Mouse (Mus musculus): ENCODE results near the gene Plcd1. TPM values are rescaled to one million over a fixed set of nuclear protein-coding genes. Genes with fewer than 3 reads are reported as not detected.

The Plcd1 gene
- polyA plus RNA-seq, 1 experiment from 2014 or later: 1.6 TPM

GRCm38 (mm10) chr9:119048182-119048903 lies 45.0 kb downstream of the Plcd1 start:
- Histone ChIP-seq H3K9ac (ENCODE audit: low read depth, low read length) (no peak overlapping the region), H3K4me3 (ENCODE audit: low read depth, low read length) (no peak overlapping the region), H3K4me2 (ENCODE audit: low read depth, low read length) (0 out of 2 replicates have a peak overlapping the region, but pooled peaks have one; percentile 34), H3K36me3 (ENCODE audit: control insufficient read depth, insufficient read depth) (no peaks in the 10 kb centered on the region), H3K9me3 (replicated peaks; ENCODE audit: control insufficient read depth, low read length) (no peaks in the 10 kb centered on the region), H3K27me3 (ENCODE audit: control insufficient read depth, insufficient read depth, low read depth, low read length) (peaks cover 14% of the 10 kb centered on the region), H3K27ac (ENCODE audit: low read length) (no peak overlapping the region), H3K4me1 (ENCODE audit: control insufficient read depth, low read depth, low read length) (peaks cover 20% of the 10 kb centered on the region)
- WGBS (ENCODE audit: insufficient replicate concordance): 40% methylated on average over 11 of the region's 11 CpGs
- ATAC-seq (ENCODE audit: low read depth): peak; percentile 66

GRCm38 (mm10) chr9:119040101-119040775 lies 53.1 kb downstream of the Plcd1 start:
- Histone ChIP-seq H3K27ac (ENCODE audit: low read length) (no peak overlapping the region), H3K4me2 (ENCODE audit: low read depth, low read length) (no peak overlapping the region), H3K4me1 (ENCODE audit: control insufficient read depth, low read depth, low read length) (no peaks in the 10 kb centered on the region), H3K9me3 (replicated peaks; ENCODE audit: control insufficient read depth, low read length) (no peaks in the 10 kb centered on the region), H3K4me3 (ENCODE audit: low read depth, low read length) (no peak overlapping the region), H3K9ac (ENCODE audit: low read depth, low read length) (no peak overlapping the region), H3K27me3 (ENCODE audit: control insufficient read depth, insufficient read depth, low read depth, low read length) (no peaks in the 10 kb centered on the region), H3K36me3 (ENCODE audit: control insufficient read depth, insufficient read depth) (0 out of 2 replicates have a peak, but pooled peaks cover 2% of the 10 kb centered on the region)
- no peak for ATAC-seq (ENCODE audit: low read depth)
- WGBS (ENCODE audit: insufficient replicate concordance): 85% methylated on average over 15 of the region's 15 CpGs

GRCm38 (mm10) chr9:119038574-119038973 lies 54.7 kb downstream of the Plcd1 start:
- Histone ChIP-seq H3K27me3 (ENCODE audit: control insufficient read depth, insufficient read depth, low read depth, low read length) (no peaks in the 10 kb centered on the region), H3K4me3 (ENCODE audit: low read depth, low read length) (no peak overlapping the region), H3K36me3 (ENCODE audit: control insufficient read depth, insufficient read depth) (peaks cover 2% of the 10 kb centered on the region; the same call in 1 of the 2 replicates), H3K9me3 (replicated peaks; ENCODE audit: control insufficient read depth, low read length) (no peaks in the 10 kb centered on the region), H3K9ac (ENCODE audit: low read depth, low read length) (no peak overlapping the region), H3K4me1 (ENCODE audit: control insufficient read depth, low read depth, low read length) (no peaks in the 10 kb centered on the region), H3K27ac (ENCODE audit: low read length) (no peak overlapping the region), H3K4me2 (ENCODE audit: low read depth, low read length) (no peak overlapping the region)
- 27% methylated on average over 3 of the region's 3 CpGs for WGBS (ENCODE audit: insufficient replicate concordance)
- ATAC-seq (ENCODE audit: low read depth): no peak; the same call in 1 of the 2 replicates

GRCm38 (mm10) chr9:119037076-119037730 lies 56.1 kb downstream of the Plcd1 start:
- Histone ChIP-seq H3K27ac (ENCODE audit: low read length) (no peak overlapping the region), H3K27me3 (ENCODE audit: control insufficient read depth, insufficient read depth, low read depth, low read length) (no peaks in the 10 kb centered on the region), H3K4me3 (ENCODE audit: low read depth, low read length) (no peak overlapping the region), H3K9me3 (replicated peaks; ENCODE audit: control insufficient read depth, low read length) (no peaks in the 10 kb centered on the region), H3K36me3 (ENCODE audit: control insufficient read depth, insufficient read depth) (peaks cover 2% of the 10 kb centered on the region; the same call in 1 of the 2 replicates), H3K4me1 (ENCODE audit: control insufficient read depth, low read depth, low read length) (no peaks in the 10 kb centered on the region), H3K4me2 (ENCODE audit: low read depth, low read length) (no peak overlapping the region), H3K9ac (ENCODE audit: low read depth, low read length) (no peak overlapping the region)
- no peak for ATAC-seq (ENCODE audit: low read depth)
- WGBS (ENCODE audit: insufficient replicate concordance): 73% methylated on average over 15 of the region's 15 CpGs

- ATAC-seq (ENCODE audit: low read depth): no peak
- no peak overlapping the region for H3K4me3 ChIP-seq (ENCODE audit: low read depth, low read length)
- 53% methylated on average over 7 of the region's 7 CpGs for WGBS (ENCODE audit: insufficient replicate concordance)
- no peaks in the 10 kb centered on the region for H3K4me1 ChIP-seq (ENCODE audit: control insufficient read depth, low read depth, low read length)
- H3K9me3 ChIP-seq (replicated peaks; ENCODE audit: control insufficient read depth, low read length): no peaks in the 10 kb centered on the region
- no peak overlapping the region for H3K4me2 ChIP-seq (ENCODE audit: low read depth, low read length)
- H3K36me3 ChIP-seq (ENCODE audit: control insufficient read depth, insufficient read depth): peaks cover 2% of the 10 kb centered on the region; the same call in 1 of the 2 replicates
- H3K9ac ChIP-seq (ENCODE audit: low read depth, low read length): no peak overlapping the region
- H3K27ac ChIP-seq (ENCODE audit: low read length): no peak overlapping the region
- H3K27me3 ChIP-seq (ENCODE audit: control insufficient read depth, insufficient read depth, low read depth, low read length): no peaks in the 10 kb centered on the region
Measured at GRCm38 (mm10) chr9:119035836-119036235, 57.5 kb downstream of the Plcd1 start.

GRCm38 (mm10) chr9:119034676-119035665 lies 58.3 kb downstream of the Plcd1 start:
- peaks cover 2% of the 10 kb centered on the region; the same call in 1 of the 2 replicates for H3K36me3 ChIP-seq (ENCODE audit: control insufficient read depth, insufficient read depth)
- H3K27ac ChIP-seq (ENCODE audit: low read length): no peak overlapping the region
- 76% methylated on average over 29 of the region's 29 CpGs for WGBS (ENCODE audit: insufficient replicate concordance)
- no peaks in the 10 kb centered on the region for H3K9me3 ChIP-seq (replicated peaks; ENCODE audit: control insufficient read depth, low read length)
- no peaks in the 10 kb centered on the region for H3K4me1 ChIP-seq (ENCODE audit: control insufficient read depth, low read depth, low read length)
- no peak overlapping the region for H3K4me3 ChIP-seq (ENCODE audit: low read depth, low read length)
- H3K4me2 ChIP-seq (ENCODE audit: low read depth, low read length): no peak overlapping the region
- no peak for ATAC-seq (ENCODE audit: low read depth)
- H3K9ac ChIP-seq (ENCODE audit: low read depth, low read length): no peak overlapping the region
- H3K27me3 ChIP-seq (ENCODE audit: control insufficient read depth, insufficient read depth, low read depth, low read length): no peaks in the 10 kb centered on the region

- no peak for ATAC-seq (ENCODE audit: low read depth)
- WGBS (ENCODE audit: insufficient replicate concordance): 75% methylated on average over 8 of the region's 8 CpGs
- Histone ChIP-seq H3K4me1 (ENCODE audit: control insufficient read depth, low read depth, low read length) (no peaks in the 10 kb centered on the region), H3K9ac (ENCODE audit: low read depth, low read length) (no peak overlapping the region), H3K27ac (ENCODE audit: low read length) (no peak overlapping the region), H3K27me3 (ENCODE audit: control insufficient read depth, insufficient read depth, low read depth, low read length) (no peaks in the 10 kb centered on the region), H3K4me2 (ENCODE audit: low read depth, low read length) (no peak overlapping the region), H3K9me3 (replicated peaks; ENCODE audit: control insufficient read depth, low read length) (no peaks in the 10 kb centered on the region), H3K4me3 (ENCODE audit: low read depth, low read length) (no peak overlapping the region), H3K36me3 (ENCODE audit: control insufficient read depth, insufficient read depth) (peaks cover 2% of the 10 kb centered on the region; the same call in 1 of the 2 replicates)
Measured at GRCm38 (mm10) chr9:119034069-119034468, 59.2 kb downstream of the Plcd1 start.
